Mouse (Mus musculus) limb, embryonic 12.5 days (tissue): Measurements from ENCODE around the gene Rflnb. TPM values are rescaled to one million over a fixed set of nuclear protein-coding genes. Genes with fewer than 3 reads are reported as not detected.

ENCODE experiments used
- ATAC-seq: fragments of 200-750 bp; cut with Nextera tagmentation; 2 replicates; pipeline ENCODE4 v1.8.0; 2017; ENCODE audit warnings: low read depth, moderate TSS enrichment; ENCODE audit not compliant: insufficient number of reproducible peaks, insufficient read depth, low FRiP score, low TSS enrichment
- H3K27ac ChIP-seq: fragments of 300-500 bp; sonication (generic); 2 replicates; pipeline ENCODE4 v1.5.1; 2016; ENCODE audit warnings: mild to moderate bottlenecking, moderate library complexity
- H3K27me3 ChIP-seq: fragments of 300-500 bp; sonication (generic); 2 replicates; pipeline ENCODE4 v1.6.1; 2016; ENCODE audit warnings: mild to moderate bottlenecking, moderate library complexity
- H3K36me3 ChIP-seq: fragments of 300-500 bp; sonication (generic); 2 replicates; pipeline ENCODE4 v1.6.1; 2016; ENCODE audit warnings: mild to moderate bottlenecking, moderate library complexity
- H3K4me1 ChIP-seq: fragments of 300-500 bp; sonication (generic); replicated peaks from 2 replicates; pipeline ENCODE4 v1.6.1; 2016
- H3K4me2 ChIP-seq: fragments of 300-500 bp; sonication (generic); 2 replicates; pipeline ENCODE4 v1.6.1; 2016; ENCODE audit warnings: mild to moderate bottlenecking, moderate library complexity
- H3K4me3 ChIP-seq: fragments of 300-500 bp; sonication (generic); replicated peaks from 2 replicates; pipeline ENCODE4 v1.5.1; 2016; ENCODE audit warnings: mild to moderate bottlenecking
- H3K9ac ChIP-seq: fragments of 300-500 bp; sonication (generic); replicated peaks from 2 replicates; pipeline ENCODE4 v1.6.1; 2016; ENCODE audit warnings: mild to moderate bottlenecking, moderate library complexity
- H3K9me3 ChIP-seq: fragments of 300-500 bp; sonication (generic); 2 replicates; pipeline ENCODE4 v1.6.1; 2016; ENCODE audit warnings: mild to moderate bottlenecking, moderate library complexity
- WGBS: fragments of 180-500 bp; shearing (Covaris S2); methylation state at CpG from one replicate; pipeline ENCODE4 v1.1.7; 2016; 5-methylcytosine and 5-hydroxymethylcytosine counted together
- polyA plus RNA-seq: library from polyadenylated mRNA; unstranded; fragments of >200 nt; fragmentation: Nextera tagmentation; extraction: Ambion mirVana; gene quantifications from 2 replicates; pipeline ENCODE4 v1.2.1, GENCODE M21; 2016

Gene Rflnb
- polyA plus RNA-seq, 1 experiment from 2014 or later, result 50.9 TPM

DNA sequence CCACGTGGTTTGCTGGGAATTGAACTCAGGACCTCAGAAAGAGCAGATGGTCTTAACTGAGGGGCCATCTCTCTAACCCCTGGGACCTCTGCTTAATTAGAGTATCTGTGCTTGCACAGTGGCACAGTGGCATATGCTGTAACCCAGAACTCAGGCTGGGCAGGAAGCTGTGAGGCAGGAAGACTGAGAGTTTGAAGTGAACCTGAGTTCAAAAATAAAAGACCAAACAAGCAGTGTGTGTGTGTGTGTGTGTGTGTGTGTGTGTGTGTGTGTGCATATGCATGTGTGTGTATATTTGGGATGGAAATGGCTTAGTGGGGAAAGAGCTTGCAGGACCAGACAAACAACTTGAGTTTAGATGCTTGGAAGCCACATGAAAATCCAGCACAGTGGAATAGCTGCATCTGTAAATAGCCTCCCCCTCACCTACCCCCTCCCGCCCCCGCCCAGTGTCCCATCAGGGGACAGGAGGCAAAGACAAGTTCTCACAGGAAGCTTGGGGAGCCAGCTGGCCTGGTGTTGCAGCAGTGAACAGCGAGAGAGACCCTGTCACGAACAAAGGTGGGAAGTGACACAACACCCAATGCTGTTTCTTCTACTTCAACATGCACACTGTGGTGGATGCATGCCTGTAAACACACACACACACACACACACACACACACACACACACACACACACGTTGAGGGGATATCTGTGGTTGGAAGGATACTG is 10.2 kb upstream of the Rflnb start:
- H3K4me1 ChIP-seq, result peaks cover 10% of the 10 kb centered on the region; the same call in 1 of the 2 replicates
- no peaks in the 10 kb centered on the region for H3K36me3 ChIP-seq
- no peak for ATAC-seq
- no peaks in the 10 kb centered on the region for H3K9me3 ChIP-seq
- H3K27me3 ChIP-seq, result no peaks in the 10 kb centered on the region
- no peak overlapping the region for H3K4me2 ChIP-seq
- WGBS, result 44% methylated on average over 6 of the region's 6 CpGs
- no peak overlapping the region for H3K9ac ChIP-seq
- no peak overlapping the region for H3K4me3 ChIP-seq
- H3K27ac ChIP-seq, result no peak overlapping the region

DNA sequence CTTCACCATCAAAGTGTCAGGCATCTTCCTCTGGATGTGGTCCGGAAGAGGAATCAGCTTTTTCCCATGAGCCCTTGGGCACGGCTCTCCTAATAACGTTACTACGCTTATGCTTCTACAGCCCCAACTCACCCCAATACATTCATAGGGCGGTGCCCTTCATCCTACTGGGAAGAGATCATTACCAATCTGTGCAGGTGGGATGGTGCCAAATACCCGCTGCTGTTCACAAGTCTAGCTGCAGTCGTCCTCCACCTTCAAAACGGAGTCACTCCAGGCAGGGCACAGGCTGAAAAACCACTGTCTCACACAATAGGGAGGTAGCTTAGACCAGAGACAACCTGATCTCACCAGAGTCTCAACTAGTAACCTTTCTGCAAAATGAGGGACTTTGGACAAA is 7.6 kb upstream of the Rflnb start:
- Histone ChIP-seq H3K27me3 (no peaks in the 10 kb centered on the region), H3K4me1 (no peaks in the 10 kb centered on the region), H3K9me3 (no peaks in the 10 kb centered on the region), H3K27ac (no peak overlapping the region), H3K4me3 (no peak overlapping the region), H3K36me3 (no peaks in the 10 kb centered on the region), H3K4me2 (no peak overlapping the region), H3K9ac (no peak overlapping the region)
- ATAC-seq, result no peak
- WGBS, result 80% methylated on average over 8 of the region's 8 CpGs

DNA sequence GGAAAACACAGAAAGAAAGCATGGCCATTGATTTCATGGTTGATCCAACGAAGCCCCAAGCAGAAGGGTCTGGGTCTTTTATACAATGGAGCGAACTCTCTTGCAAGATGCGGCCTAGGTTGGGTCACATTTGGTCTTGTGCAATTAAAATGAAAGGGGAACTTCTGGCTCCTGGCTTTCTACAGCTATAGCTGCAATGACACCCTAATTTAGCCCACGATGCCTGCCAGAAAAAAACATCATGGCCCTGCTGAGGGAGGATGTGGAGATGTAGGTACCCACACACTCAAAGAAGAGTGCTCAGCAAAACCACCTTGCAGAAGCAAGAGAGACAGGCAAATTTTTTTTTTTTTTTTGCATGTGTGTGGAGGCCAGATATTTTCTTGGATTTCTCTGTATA is 6.3 kb upstream of the Rflnb start:
- H3K4me1 ChIP-seq, result no peaks in the 10 kb centered on the region
- no peaks in the 10 kb centered on the region for H3K9me3 ChIP-seq
- H3K4me2 ChIP-seq, result no peak overlapping the region
- H3K36me3 ChIP-seq, result no peaks in the 10 kb centered on the region
- no peak overlapping the region for H3K9ac ChIP-seq
- no peak for ATAC-seq
- peaks cover 6% of the 10 kb centered on the region; the same call in 1 of the 2 replicates for H3K27me3 ChIP-seq
- WGBS, result 72% methylated on average over 4 of the region's 4 CpGs
- H3K27ac ChIP-seq, result no peak overlapping the region
- H3K4me3 ChIP-seq, result no peak overlapping the region

DNA sequence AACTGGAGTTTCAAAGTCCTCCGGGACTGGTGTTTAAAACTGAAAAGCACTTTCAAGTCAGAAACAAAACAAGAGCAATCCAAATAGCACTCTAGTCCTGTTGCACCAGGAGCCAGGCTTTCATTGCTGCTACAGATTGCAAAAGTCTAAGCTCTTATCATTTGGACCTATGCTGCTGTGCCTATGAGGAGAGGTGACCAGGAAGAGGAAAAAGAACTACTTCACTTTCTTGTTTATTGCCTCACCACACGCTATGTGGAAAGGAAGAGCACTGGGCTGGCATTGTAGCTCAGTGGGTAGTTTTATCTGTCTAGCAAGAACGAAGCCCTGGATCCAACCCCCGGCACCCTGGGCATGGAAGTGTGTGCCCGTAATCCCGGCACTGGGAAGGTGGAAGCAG is 5.8 kb upstream of the Rflnb start:
- ATAC-seq, result no peak
- 77% methylated on average over 6 of the region's 6 CpGs for WGBS
- Histone ChIP-seq H3K27me3 (peaks cover 6% of the 10 kb centered on the region; the same call in 1 of the 2 replicates), H3K27ac (no peak overlapping the region), H3K36me3 (no peaks in the 10 kb centered on the region), H3K4me3 (no peak overlapping the region), H3K4me2 (no peak overlapping the region), H3K4me1 (peaks cover 1% of the 10 kb centered on the region; the same call in 1 of the 2 replicates), H3K9ac (no peak overlapping the region), H3K9me3 (no peaks in the 10 kb centered on the region)

DNA sequence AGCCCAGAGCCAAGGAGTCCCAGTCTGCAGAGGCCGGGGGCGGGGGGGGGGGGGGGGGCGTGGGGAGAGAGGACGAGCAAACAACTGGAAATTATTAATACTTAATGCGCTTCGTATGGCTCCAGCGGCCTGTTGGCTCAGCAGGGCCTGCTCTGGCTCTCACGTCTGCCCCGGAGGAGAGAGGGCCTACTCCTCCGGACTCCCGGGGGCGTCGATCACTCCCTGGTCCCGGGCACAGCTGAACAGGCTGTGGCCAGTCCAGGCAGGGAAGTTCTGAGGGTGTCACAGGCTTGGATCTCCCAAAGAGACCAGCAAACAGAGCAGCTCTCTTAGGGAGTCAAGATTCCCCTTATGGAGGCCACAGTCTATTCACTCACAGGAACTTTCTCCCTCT is 487 bp upstream of the Rflnb start:
- H3K27me3 ChIP-seq, result peaks cover 6% of the 10 kb centered on the region; the same call in 1 of the 2 replicates
- ATAC-seq, result peak; percentile 62
- WGBS, result 2% methylated on average over 12 of the region's 14 CpGs

DNA sequence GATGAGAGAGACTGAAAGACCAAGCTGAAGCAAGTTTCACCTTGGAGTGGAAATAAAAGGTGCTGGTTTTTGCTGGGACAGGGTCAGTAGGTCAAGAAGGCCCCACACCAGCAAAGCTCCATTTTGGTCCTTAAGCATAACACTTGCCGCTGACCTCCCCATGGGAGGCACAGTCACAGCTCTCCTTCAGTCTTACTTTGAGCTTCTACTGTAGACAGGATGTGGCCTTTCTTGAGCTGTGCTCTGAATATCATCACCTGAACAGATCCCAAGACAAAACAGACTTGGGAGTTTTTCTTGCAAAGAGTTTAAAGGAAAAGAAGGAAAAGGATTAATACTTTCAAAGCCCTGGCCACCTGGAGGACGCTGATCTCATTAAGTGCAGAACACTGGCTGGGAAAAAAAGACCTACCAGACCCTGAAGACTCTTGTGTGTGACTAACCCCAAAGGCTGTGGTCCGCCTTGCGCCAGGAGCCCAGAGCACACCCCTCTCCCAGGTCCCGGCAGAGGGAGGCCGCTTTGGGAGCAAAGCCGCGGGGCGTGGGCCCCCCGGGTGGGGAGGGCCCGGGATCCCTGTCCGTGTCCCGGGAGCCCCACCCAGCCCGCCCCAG is 949 bp downstream of the Rflnb start:
- Histone ChIP-seq H3K9me3 (no peaks in the 10 kb centered on the region), H3K27ac (peak overlapping the region; percentile 82; the same call in 1 of the 2 replicates), H3K4me2 (peak overlapping the region; percentile 89), H3K36me3 (peaks cover 21% of the 10 kb centered on the region), H3K4me1 (peaks cover 40% of the 10 kb centered on the region), H3K9ac (peak overlapping the region; percentile 81), H3K27me3 (peaks cover 6% of the 10 kb centered on the region; the same call in 1 of the 2 replicates), H3K4me3 (peak overlapping the region; percentile 86)
- 5% methylated on average over 11 of the region's 14 CpGs for WGBS
- no peak for ATAC-seq

More for the DNA sequence above, 487 bp upstream of the Rflnb start:
- Histone ChIP-seq H3K4me3 (peak overlapping the region; percentile 86), H3K4me2 (peak overlapping the region; percentile 89), H3K36me3 (peaks cover 10% of the 10 kb centered on the region), H3K9ac (peak overlapping the region; percentile 81), H3K9me3 (no peaks in the 10 kb centered on the region), H3K27ac (peak overlapping the region; percentile 82), H3K4me1 (peaks cover 40% of the 10 kb centered on the region)

DNA sequence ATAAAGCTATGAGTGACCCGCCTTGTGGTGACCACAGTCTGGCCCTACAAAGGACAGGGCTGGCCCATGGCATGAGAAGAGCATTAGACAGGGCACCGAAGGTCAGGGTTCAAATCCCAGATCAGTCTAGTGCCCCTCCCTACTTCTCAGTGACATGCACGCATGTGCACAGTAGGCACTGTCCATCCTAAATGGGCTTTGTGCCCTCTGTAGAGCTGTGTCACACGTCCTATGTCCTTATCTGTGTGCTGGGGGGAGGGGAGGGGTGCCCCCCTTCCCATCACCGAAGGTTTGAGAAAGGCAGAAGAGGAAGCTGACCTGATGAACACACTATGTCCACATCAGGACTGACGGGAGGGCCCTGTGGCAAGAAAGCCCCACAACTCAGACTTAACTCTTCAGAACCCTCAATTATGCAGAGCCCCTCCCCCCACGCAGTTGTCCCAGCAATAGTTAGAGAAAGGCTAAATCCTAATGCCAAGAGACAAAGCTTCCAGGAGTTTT is 2.5 kb downstream of the Rflnb start:
- Histone ChIP-seq H3K9me3 (no peaks in the 10 kb centered on the region), H3K4me1 (peaks cover 48% of the 10 kb centered on the region), H3K27me3 (peaks cover 6% of the 10 kb centered on the region; the same call in 1 of the 2 replicates), H3K27ac (no peak overlapping the region), H3K4me3 (0 out of 2 replicates have a peak overlapping the region, but pooled peaks have one; percentile 1), H3K36me3 (peaks cover 25% of the 10 kb centered on the region), H3K4me2 (peak overlapping the region; percentile 89), H3K9ac (no peak overlapping the region)
- no peak for ATAC-seq
- 77% methylated on average over 7 of the region's 7 CpGs for WGBS

DNA sequence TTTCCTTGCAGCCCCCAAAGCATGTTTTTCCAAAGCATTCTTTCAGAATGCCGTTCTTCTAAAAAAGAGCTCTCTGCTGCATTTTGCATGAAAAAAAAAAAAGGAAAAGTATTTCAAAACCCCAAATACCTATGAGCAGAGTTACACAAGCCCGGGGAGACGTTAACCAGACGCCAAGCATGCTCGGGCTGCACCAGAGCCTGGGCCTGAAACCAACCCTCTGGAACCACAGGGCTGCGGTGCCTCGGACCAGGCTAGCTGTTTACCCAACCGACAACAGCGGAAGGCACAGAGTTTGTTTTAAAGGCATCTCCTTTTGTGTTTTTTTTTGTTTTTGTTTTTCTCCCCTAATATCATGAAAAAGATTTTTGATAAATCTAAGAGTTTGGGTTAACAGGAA is 6.7 kb downstream of the Rflnb start:
- Histone ChIP-seq H3K27me3 (no peaks in the 10 kb centered on the region), H3K36me3 (peaks cover 33% of the 10 kb centered on the region), H3K4me2 (no peak overlapping the region), H3K9me3 (no peaks in the 10 kb centered on the region), H3K4me1 (peaks cover 30% of the 10 kb centered on the region), H3K4me3 (no peak overlapping the region), H3K9ac (no peak overlapping the region), H3K27ac (0 out of 2 replicates have a peak overlapping the region, but pooled peaks have one; percentile 41)
- no peak for ATAC-seq
- 68% methylated on average over 9 of the region's 9 CpGs for WGBS

DNA sequence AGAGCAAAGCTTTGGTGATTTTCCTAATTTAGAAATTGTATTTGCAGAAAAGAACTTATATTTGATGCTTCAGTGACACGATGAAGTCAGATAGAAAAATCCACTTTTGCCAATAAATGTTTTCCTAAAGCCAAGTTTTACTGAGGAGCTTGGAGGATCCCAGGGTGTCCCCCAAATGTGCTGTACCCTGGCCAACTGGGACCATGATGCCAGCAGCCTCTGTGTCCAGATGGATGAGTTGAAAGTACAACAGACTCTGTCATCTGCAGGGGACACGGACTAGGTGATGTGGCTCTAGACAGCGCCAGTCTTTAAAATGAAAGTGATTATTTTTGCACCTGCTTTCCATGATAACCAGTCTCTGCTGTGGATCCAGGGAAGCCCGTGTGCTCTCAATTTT is 7.7 kb downstream of the Rflnb start:
- H3K36me3 ChIP-seq, result peaks cover 33% of the 10 kb centered on the region
- no peaks in the 10 kb centered on the region for H3K27me3 ChIP-seq
- H3K4me1 ChIP-seq, result peaks cover 19% of the 10 kb centered on the region
- no peak overlapping the region for H3K9ac ChIP-seq
- no peak overlapping the region for H3K27ac ChIP-seq
- 76% methylated on average over 4 of the region's 4 CpGs for WGBS
- H3K4me2 ChIP-seq, result no peak overlapping the region
- no peak for ATAC-seq
- no peaks in the 10 kb centered on the region for H3K9me3 ChIP-seq
- no peak overlapping the region for H3K4me3 ChIP-seq

DNA sequence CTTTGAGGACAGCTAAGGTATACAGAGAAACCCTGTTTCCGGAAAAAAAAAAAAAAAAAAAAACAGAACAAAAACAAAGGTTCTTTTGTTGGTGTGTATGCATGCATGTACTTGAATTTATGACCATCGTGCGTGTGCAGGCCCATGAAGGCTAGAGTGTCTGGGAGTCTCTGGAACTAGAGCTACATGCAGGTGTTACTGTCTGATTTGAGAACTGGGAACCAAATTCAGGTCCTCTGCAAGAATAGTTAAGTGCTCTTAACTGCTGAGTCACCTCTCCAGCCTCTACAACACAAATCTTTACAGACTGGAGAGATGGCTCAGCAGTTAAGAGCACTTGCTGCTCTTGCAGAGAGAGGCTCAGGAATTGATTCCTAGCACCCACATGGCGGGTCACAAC is 11.8 kb downstream of the Rflnb start:
- no peaks in the 10 kb centered on the region for H3K9me3 ChIP-seq
- no peak for ATAC-seq
- WGBS, result 66% methylated on average over 4 of the region's 4 CpGs

DNA sequence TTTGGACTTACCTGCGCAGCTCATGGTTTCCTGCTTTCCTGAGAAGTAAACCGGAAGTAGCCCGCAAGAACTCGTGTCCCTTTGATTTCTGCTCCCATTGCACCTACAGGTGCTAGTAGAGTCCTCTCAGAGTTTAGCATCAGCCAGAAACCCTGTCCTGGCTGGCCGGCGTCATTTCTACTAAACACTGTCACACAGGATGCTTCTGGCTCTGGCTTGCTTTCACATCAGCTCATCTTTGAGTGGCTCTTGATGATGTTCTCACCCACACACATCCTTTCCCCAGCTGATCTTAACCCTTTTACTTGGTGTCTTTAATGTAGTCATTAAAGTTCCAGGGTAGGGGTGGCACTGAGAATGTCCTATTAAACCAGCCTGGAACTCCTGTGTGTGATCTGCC is 12.3 kb downstream of the Rflnb start:
- no peak overlapping the region for H3K9ac ChIP-seq
- peaks cover 9% of the 10 kb centered on the region; the same call in 1 of the 2 replicates for H3K36me3 ChIP-seq
- no peak overlapping the region for H3K4me3 ChIP-seq
- H3K4me2 ChIP-seq, result no peak overlapping the region
- ATAC-seq, result no peak
- no peaks in the 10 kb centered on the region for H3K27me3 ChIP-seq
- H3K27ac ChIP-seq, result no peak overlapping the region
- H3K9me3 ChIP-seq, result no peaks in the 10 kb centered on the region
- peaks cover 4% of the 10 kb centered on the region; the same call in 1 of the 2 replicates for H3K4me1 ChIP-seq
- 89% methylated on average over 6 of the region's 6 CpGs for WGBS

More for the DNA sequence above, 11.8 kb downstream of the Rflnb start:
- H3K4me3 ChIP-seq, result no peak overlapping the region
- H3K4me1 ChIP-seq, result peaks cover 8% of the 10 kb centered on the region; the same call in 1 of the 2 replicates
- H3K9ac ChIP-seq, result no peak overlapping the region
- no peak overlapping the region for H3K4me2 ChIP-seq
- peaks cover 12% of the 10 kb centered on the region; the same call in 1 of the 2 replicates for H3K36me3 ChIP-seq
- no peak overlapping the region for H3K27ac ChIP-seq
- no peaks in the 10 kb centered on the region for H3K27me3 ChIP-seq
